Mouse (Mus musculus) mouse embryonic stem cell (cell line): ENCODE data around the gene Aven.

ENCODE experiments used
- in situ Hi-C, 2 experiments: fragments of 300-500 bp; cut with MboI; formaldehyde crosslinking; loops; 1 replicate in 1 of 2; 3 replicates in 1 of 2; pipeline ENCODE4 v1.14.3; 2019 to 2020; ENCODE audit warnings: low sequenced_read_pairs in 2 of 2, low pct_unique_long_range_greater_than_20kb in 1 of 2, mixed read lengths in 1 of 2; ENCODE audit not compliant: unreplicated experiment in 1 of 2

The Aven gene

DNA sequence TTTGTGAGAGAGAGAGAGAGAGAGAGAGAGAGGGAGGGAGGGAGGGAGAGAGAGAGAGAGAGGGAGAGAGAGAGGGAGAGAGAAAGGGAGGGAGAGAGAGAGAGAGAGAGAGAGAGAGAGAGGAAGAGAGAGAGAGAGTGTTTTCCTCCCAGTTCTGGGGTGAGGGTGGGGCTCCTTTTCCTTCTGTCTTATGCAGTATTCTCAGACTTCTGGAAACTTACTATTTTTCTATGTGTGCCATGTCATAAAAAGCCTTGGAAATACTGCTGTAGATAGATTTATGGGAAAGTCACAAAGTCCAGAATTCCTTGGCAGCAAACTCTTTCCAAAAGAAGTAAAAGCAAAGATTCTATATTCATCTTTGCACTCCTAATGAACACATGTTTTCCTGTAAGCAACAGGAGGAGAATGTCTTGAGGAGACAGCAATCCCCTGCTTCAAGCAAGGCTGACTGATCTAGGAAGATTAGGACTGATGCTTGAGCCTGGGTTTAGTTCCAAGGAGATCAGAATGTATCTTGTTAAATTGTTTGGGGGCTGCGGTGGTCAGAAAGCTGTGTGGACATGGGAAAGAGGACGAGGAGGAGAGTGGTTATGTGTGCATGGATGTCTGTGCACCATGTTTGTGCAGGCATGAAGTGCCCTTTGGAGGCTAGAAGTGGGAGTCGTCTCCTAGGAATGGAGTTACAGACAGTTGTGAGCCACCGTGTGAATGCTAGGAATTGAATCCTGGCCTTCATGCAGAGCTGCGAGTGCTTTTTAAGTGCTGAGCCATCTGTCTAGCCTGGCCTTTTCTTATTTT lies 10.0 kb upstream of the Aven start:
- in situ Hi-C loops, result loop anchor here (10.0 to 25.0 kb wide), 2 partner anchors 108 to 220 kb away; partner anchors contain the start of genes Gm21985 (in 2 of the 2), Nop10 (in 2 of the 2), Nutm1 (in 2 of the 2) and Slc12a6 (in 2 of the 2)

GRCm38 (mm10) chr2:112483334-112483651 lies 9.5 kb upstream of the Aven start:
- in situ Hi-C loops, result loop anchor here (10.0 to 25.0 kb wide), 2 partner anchors 108 to 221 kb away; partner anchors contain the start of genes Gm21985 (in 2 of the 2), Nop10 (in 2 of the 2), Nutm1 (in 2 of the 2) and Slc12a6 (in 2 of the 2)

- in situ Hi-C loops, result loop anchor here (10.0 to 25.0 kb wide), 2 partner anchors 110 to 223 kb away; partner anchors contain the start of genes Gm21985 (in 2 of the 2), Nop10 (in 2 of the 2), Nutm1 (in 2 of the 2) and Slc12a6 (in 2 of the 2)
Observed at GRCm38 (mm10) chr2:112484886-112485285, 7.9 kb upstream of the Aven start.

DNA sequence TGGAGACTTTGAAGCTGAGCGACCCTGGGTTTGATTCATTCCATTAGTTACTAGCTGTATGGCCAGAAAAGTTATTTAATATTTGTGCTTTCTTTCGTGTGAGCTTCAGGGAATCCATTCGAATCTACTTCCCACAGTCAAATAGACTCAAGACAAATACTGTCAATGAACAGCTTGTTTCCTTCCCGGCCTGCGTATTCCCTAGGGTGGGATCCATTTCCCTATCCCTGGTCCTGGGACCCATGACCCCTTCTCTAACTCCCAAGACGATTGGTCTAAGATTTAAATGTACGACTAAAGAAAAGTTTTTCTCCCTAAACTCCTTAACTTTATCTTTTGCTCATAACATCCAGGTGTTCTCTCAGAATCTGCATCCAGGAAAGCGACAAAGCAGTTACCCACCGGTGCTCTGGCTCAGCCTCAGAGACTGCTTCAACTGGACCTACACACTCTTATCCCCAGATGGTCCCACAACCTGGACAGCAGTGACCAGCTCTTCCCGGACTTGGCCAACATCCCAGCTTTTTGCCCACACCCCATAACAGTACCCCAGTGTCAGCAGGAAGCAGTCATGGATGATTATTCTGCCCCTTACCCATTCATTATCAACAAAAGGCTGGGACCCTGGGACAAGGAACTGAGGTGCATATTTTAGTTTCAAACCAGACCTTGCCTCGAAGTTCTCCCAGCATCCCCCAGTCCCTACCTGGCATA lies 2.1 kb upstream of the Aven start:
- in situ Hi-C loops, result loop anchor here (10.0 to 25.0 kb wide), 2 partner anchors 116 to 228 kb away; partner anchors contain the start of genes Gm21985 (in 2 of the 2), Nop10 (in 2 of the 2), Nutm1 (in 2 of the 2) and Slc12a6 (in 2 of the 2)

GRCm38 (mm10) chr2:112491629-112492028 lies 1.1 kb upstream of the Aven start:
- in situ Hi-C loops, result loop anchor here (10.0 to 25.0 kb wide), 2 partner anchors 117 to 229 kb away; partner anchors contain the start of genes Gm21985 (in 2 of the 2), Nop10 (in 2 of the 2), Nutm1 (in 2 of the 2) and Slc12a6 (in 2 of the 2)

GRCm38 (mm10) chr2:112492431-112492855 lies 321 bp upstream of the Aven start:
- in situ Hi-C loops, result loop anchor here (10.0 to 25.0 kb wide), 2 partner anchors 118 to 230 kb away; partner anchors contain the start of genes Gm21985 (in 2 of the 2), Nop10 (in 2 of the 2), Nutm1 (in 2 of the 2) and Slc12a6 (in 2 of the 2)

- in situ Hi-C loops, result loop anchor here (10.0 to 25.0 kb wide), 2 partner anchors 119 to 231 kb away; partner anchors contain the start of genes Gm21985 (in 2 of the 2), Nop10 (in 2 of the 2), Nutm1 (in 2 of the 2) and Slc12a6 (in 2 of the 2)
Observed at GRCm38 (mm10) chr2:112493539-112494260, 936 bp downstream of the Aven start.

- in situ Hi-C loops, result loop anchor here (10.0 to 25.0 kb wide), 2 partner anchors 123 to 236 kb away; partner anchors contain the start of genes Gm21985 (in 2 of the 2), Nop10 (in 2 of the 2), Nutm1 (in 2 of the 2) and Slc12a6 (in 2 of the 2)
Observed at GRCm38 (mm10) chr2:112497851-112498250, 5.1 kb downstream of the Aven start.

- in situ Hi-C loops, result loop anchor here in 1 of 2 experiments (25.0 kb wide), 1 partner anchor 261 kb away; no protein-coding TSS in a partner anchor
Observed at GRCm38 (mm10) chr2:112501209-112501608, 8.4 kb downstream of the Aven start.

DNA sequence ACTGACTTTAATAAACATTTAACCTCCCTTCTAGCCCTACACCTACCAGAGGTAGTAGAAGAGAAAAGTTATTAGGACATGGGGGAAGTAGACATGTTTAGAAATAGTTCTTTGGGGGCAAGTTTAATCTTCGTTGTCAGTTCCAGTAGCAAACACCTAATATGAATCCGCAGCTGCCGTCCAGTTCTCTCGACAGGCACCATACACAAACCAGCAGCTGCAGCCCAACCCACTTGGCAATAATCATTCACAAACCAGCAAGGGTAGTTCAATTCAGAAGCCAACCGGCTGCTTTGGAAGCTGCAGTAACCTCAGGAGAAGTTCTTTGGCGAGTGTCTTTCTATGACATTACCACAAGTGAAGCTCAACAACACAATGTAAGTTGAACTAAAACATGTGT lies 11.2 kb downstream of the Aven start:
- in situ Hi-C loops, result loop anchor here in 1 of 2 experiments (25.0 kb wide), 1 partner anchor 258 kb away; no protein-coding TSS in a partner anchor

GRCm38 (mm10) chr2:112506841-112507435 lies 14.2 kb downstream of the Aven start:
- in situ Hi-C loops, result loop anchor here in 1 of 2 experiments (25.0 kb wide), 1 partner anchor 255 kb away; no protein-coding TSS in a partner anchor

DNA sequence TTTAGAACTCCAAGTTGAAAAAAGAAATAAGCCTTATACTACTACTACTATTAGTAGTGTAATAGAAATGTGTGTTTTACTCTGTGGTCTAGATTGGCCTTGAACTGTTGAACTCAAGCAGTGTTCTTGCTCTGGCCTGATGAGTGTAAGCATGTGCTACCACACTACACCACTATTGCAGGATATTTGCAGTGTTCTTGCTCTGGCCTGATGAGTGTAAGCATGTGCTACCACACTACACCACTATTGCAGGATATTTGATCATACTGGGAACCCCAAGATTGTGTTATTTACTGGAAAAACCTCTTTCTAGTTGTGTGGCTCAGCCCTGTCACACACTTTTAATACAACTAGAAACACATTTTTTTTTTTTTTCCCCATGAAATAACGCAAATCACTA lies 14.7 kb downstream of the Aven start:
- in situ Hi-C loops, result loop anchor here in 1 of 2 experiments (25.0 kb wide), 1 partner anchor 255 kb away; no protein-coding TSS in a partner anchor

DNA sequence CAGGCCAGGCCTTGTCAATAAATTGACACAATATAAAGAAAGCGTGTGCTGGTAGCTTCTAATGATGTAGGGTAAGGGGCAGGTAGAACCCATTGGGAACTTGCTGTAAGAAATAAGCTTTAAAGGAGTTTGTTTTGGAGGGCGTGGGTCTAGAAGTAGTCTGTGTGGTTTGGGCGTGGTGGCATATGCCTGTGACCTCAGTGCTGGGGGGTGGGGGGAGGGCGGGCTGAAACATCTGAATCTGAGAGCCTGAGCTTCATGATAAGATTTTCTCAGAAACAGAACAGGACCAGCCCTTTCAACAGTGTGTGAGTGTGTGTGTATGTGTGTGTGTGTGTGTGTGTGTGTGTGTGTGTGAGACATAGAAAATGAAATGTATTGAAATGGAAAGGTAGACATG lies 17.4 kb downstream of the Aven start:
- in situ Hi-C loops, result loop anchor here (10.0 to 25.0 kb wide), 2 partner anchors 245 to 252 kb away; no protein-coding TSS in a partner anchor

DNA sequence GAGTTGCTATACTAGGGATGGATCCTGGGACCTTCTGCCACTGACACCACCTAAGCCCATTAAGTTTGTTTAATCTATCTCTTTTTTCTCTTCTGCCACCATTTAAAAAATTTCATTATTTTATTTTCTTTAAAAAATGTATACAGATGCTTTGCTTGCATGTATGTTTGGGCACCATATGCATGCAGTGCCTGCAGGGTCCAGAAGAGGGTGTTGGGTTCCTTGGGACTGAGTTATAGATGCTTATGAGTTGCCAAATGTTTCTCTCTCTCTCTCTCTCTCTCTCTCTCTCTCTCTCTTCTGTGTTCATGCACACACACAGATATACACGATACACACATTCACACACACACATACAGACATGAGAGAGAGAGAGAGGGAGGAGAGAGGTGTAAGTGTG lies 20.3 kb downstream of the Aven start:
- in situ Hi-C loops, result loop anchor here (10.0 to 25.0 kb wide), 2 partner anchors 242 to 249 kb away; no protein-coding TSS in a partner anchor

DNA sequence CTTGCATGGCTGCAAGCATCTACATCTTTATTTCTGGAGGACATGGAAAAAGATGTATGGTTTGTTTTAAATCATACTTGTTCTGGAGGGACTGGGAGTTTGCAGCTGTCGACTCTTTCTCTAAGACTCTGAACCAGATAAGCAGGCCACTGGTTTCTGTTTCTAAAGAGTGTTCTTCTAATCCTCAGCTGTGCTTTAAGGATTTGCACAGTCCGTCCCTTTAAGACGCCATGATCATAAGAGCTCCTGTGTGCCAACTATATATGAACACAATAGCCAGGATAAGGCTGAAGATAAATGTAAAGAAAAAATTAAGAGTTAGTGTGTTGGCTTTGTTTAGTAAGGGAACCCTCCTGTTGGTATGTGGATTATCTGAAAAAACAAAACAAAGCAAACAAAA lies 24.0 kb downstream of the Aven start:
- in situ Hi-C loops, result loop anchor here (10.0 to 25.0 kb wide), 2 partner anchors 238 to 246 kb away; no protein-coding TSS in a partner anchor

- in situ Hi-C loops, result loop anchor here (10.0 to 25.0 kb wide), 2 partner anchors 238 to 245 kb away; no protein-coding TSS in a partner anchor
Observed at GRCm38 (mm10) chr2:112517218-112517617, 24.5 kb downstream of the Aven start.

- in situ Hi-C loops, result loop anchor here (10.0 to 25.0 kb wide), 2 partner anchors 236 to 244 kb away; no protein-coding TSS in a partner anchor
Observed at GRCm38 (mm10) chr2:112518541-112518940, 25.8 kb downstream of the Aven start.
